Mouse (Mus musculus) adrenal gland, adult (tissue): ENCODE data around the gene Arhgap45.

ENCODE experiments used
- DNase-seq, 2 experiments: peaks; one replicate each; pipeline ENCODE4 v3.0.0; 2022 to 2023; ENCODE audit warnings: low spot score in 1 of 2; ENCODE audit not compliant: inconsistent age in 2 of 2

Gene Arhgap45

DNA sequence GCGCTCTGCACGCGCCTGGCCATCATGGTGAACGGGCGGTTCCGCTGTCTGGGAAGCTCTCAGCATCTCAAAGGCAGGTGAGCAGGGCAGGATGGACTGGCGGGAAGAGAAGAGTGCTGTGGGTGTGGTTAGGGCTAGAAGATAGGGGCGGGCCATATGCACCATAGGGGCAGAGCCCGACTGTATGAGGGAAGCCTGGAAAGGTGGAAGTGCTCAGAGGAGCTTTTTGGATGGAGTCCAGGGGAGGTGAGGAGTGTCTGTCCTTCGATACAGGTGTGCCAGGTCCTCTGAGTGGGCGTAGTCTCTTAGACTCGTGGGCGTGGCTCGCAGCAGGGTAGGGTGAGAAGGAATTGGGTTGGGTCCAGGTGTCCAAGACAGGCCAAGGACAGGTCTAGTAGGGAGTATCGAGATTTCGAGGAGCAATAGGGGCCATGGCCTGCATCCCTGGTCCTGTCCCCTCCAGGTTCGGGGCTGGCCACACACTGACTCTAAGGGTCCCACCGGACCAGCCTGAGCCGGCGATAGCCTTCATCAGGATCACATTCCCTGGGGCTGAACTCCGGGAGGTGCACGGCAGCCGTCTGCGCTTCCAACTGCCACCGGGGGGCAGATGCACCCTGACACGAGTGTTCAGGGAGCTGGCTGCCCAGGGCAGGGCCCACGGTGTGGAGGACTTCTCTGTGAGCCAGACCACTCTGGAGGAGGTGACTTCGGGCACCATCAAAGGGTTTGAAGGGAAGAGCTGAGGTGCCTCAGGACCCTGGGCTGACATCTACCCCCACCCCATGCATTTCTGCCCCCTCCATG is 1.8 kb upstream of the Arhgap45 start:
- no peak for DNase-seq

DNA sequence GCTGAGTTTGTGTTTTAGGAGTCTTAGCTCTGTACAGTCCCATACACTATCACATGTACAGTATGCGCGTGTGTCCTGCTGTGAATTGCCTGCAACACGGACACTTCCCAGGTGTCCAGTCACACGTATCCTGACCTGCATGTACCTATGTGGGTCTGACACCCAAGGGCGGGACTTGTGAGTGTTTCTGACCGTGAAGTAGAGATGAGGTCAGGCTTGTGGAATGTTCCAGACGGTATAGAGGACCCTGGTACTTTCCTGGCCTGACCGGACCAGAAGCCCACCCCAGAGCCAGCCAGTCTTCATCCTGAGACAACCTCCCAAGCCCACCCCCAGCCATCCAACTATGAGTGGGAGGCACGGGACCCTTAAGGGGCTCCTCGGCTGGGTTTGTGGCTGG is 870 bp upstream of the Arhgap45 start:
- DNase-seq: no peak

DNA sequence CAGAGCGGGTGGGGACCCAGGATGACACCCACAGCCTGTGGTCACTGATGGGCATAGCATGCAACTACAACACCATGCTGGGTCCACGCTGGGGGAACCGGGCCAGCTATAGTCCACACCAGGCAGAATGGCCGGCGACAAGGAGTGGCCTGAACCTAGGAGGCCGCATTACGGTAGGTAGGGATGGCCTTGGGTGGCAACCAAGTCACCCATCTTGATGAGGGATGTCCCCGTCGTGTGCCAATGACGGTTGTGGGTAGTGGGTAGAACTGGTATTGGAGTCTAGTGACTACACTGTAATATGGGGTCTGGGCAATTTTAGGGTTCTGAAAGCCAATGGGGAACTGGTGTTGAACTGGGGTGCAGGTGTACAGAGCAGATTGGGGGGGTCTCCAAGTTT is 478 bp downstream of the Arhgap45 start:
- DNase-seq: no peak

DNA sequence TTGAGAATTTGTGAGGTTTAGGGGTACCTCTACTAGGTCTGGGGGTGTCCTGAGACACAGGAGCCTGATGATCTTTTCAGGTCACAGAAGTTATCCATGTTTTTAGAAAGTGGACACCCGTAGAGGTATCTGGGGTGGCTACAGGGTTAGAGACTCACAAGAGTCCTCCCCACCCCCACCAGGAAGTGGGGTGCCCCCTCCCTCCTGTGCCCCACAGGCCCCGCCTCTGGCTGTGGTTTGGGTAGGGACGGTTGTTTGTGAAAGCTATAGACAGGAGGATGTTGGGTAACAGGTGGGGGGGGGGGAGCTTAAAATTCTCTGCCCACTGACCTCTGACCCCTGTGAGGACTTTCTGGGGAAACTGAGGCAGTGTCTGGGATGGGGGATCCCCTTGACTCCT is 908 bp downstream of the Arhgap45 start:
- DNase-seq: no peak

DNA sequence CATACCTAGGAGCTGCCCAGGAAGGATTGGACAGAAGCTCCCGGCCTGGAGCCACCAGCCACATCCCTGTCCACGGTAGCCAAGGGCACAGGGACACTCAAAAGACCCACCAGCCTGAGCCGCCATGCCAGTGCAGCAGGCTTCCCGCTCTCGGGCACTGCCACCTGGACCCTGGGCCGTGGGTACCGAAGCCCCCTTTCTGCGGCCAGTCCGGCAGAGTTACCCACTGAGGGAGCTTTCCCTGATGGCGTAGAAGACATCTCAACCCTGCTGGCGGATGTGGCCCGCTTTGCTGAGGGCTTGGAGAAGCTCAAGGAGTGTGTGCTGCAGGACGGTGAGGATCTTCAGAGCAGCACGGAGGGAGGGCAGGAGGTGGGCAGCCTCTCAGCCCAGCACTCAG is 1.3 kb downstream of the Arhgap45 start:
- no peak for DNase-seq

DNA sequence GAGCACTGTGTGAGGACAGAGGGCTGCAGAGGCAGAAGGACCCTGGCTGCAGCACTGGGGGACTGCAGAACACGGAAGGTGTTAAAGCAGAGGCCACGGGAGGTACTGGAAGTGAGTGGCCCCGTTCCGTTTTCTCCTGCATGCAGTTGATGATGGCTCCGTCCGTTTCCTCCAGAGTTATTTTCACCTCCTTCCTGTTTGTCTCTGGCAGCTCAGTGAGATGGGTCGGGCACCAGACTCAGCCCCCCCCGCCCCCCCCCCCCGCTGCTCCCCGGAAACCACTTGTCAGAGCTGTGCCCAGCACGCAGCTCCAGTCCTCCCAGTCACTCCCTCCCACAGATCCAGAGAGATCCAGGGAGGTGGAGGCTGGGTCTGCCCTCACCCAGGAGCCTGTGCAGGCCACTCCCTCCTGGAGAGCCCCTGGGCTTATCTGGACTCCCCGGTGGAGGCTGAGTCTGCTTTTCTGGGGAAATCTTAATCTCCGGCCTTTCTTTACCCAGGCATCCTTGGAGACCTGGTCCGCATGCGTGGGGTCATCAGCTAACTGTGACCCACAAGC is 2.4 kb downstream of the Arhgap45 start:
- DNase-seq: no peak

DNA sequence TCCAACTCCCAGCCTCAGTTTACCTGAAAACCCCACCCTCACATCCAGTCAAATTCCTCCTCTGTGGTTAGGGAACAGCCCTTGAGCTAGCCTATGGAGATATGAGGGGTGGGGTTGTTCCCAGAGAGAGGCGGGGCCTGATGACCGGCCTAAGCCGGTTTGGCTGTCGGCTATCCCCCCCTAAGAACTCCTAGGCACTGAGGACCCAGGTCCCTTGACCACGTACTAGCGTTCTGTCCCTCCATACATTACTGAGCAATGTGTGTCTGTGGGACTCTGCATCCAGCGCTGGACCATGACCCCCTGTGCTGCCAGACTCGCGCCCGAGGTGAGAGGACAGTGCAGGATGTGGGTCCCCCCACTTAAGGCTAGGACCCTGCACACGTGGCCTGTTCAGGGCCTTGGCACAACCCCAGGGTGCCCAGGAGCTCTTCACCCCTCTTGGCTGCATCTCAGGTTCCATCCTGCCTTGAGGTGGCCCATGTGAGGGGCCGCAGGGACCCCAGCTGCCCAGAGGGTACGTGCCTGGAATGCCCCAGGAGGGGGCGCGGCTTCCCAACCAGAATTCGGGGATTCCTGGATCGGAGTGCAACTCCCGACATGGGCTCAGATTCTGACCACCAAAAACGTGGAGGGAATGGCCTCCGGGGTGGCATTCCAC is 3.1 kb downstream of the Arhgap45 start:
- no peak for DNase-seq

DNA sequence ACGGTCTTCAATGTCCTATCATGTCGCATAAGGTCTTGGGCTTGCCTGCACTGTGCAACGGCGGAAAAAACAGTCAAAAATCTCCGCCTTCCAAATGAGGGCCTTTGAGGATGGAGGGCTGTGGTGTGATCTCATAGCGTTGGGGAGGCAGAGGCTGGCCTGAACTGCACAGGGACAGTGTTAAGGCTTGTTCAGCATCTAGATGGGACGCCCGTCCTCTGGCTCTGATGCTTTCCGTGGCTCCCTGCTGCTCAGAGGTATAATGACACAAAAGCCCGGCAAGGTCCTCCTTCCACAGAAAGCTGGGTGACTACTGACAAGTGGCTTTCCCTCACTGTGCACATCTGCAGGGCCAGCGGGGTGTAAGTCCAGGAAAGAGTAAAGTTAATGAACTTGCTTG is 3.7 kb downstream of the Arhgap45 start:
- no peak for DNase-seq

DNA sequence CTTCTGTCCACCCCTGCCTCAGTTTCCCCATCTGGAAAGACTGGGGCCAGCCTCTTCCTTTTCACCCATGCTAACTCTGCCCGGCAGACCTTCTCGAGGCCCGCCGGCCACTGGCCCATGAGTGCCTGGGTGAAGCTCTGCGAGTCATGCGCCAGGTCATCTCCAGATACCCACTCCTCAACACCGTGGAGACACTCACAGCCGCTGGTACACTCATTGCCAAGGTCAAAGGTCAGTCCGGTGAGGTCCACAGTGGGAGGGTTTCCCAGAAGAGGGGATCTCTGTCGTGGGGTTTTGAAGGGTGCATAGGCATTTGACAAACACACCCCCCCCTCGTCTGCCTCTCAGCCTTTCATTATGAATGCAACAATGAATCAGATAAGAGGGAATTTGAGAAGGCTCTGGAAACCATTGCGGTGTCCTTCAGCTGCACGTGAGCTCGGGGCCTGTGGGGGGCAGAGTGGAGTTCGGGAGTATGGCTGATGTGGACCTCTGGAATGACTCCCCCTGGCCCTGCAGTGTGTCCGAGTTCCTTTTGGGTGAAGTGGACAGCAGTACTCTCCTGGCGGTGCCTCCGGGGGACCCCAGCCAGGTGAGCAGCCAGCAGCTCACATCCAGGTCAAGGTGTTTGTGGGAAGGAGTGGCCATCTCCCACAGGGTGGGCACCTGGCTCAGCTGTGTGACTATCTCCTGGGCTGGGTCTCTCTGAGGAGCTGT is 4.3 kb downstream of the Arhgap45 start:
- DNase-seq: no peak

DNA sequence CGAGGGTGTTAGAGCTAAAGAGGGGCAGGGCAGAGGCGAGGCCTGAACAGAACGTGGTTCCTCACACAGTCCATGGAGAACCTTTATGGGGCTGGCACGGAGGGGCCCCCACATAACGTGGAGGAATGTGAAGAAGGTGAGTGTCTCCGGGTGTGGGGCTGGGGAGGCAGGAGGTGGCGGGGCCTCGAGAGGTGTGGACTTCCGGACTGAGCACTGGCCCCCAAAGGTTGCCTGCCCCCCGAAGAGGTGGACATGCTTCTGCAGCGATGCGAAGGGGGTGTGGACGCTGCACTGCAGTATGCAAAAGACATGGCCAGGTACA is 4.8 kb downstream of the Arhgap45 start:
- no peak for DNase-seq

DNA sequence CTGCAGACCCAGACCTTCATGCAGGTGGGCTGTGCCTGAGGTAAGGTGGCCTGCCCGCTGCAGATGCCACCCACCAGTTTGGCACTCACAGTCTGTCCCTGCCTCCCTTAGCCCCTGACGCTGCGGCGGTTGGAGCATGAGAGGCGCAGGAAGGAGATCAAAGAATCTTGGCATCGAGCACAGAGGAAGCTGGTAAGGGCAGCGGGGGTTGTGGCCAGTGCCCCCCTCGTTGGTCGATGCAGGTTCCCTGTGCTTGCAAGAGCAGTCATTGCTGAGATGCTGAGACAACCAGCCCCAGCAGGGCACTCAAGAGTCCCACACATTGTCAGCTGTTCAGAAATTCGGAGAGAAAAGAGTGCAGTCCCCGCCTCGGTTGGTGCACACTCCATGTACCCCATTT is 5.7 kb downstream of the Arhgap45 start:
- DNase-seq: no peak

DNA sequence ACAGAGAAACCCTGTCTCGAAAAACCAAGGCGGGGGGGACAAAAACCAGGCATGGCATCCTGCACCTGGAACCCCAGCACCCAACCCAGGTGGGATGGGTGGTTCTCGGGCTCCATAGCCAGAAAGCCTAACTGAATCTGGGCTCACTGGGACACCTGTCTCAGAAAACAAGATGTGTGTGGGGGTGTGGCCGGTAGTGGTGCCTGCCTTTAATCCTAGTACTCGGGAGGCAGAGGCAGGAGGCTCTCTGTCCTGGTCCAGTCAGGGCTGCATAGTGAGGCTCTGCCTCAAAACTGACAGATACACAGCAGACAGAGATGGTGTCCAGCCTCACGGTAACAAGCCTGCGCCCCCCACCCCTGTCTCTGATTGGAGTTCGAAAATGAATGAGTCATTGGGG is 6.4 kb downstream of the Arhgap45 start:
- DNase-seq: no peak

DNA sequence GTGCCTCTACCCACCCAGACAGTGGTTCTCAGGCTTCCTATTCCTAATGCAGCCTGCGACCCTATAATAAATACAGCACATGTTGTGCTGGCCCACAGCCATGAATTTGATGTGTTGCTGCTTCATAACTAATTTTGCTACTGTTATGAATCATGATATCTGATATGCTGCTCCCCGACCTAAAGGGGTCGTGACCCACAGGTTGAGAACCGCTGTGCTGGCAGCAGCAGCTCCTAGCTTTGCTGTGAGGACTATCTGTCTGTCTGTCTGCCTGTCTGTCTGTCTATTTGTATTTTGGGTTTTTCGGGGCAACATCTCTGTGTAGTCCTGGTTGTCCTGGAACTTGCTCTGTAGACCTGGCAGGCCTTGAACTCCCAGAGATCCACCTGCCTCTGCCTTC is 7.3 kb downstream of the Arhgap45 start:
- DNase-seq: no peak

DNA sequence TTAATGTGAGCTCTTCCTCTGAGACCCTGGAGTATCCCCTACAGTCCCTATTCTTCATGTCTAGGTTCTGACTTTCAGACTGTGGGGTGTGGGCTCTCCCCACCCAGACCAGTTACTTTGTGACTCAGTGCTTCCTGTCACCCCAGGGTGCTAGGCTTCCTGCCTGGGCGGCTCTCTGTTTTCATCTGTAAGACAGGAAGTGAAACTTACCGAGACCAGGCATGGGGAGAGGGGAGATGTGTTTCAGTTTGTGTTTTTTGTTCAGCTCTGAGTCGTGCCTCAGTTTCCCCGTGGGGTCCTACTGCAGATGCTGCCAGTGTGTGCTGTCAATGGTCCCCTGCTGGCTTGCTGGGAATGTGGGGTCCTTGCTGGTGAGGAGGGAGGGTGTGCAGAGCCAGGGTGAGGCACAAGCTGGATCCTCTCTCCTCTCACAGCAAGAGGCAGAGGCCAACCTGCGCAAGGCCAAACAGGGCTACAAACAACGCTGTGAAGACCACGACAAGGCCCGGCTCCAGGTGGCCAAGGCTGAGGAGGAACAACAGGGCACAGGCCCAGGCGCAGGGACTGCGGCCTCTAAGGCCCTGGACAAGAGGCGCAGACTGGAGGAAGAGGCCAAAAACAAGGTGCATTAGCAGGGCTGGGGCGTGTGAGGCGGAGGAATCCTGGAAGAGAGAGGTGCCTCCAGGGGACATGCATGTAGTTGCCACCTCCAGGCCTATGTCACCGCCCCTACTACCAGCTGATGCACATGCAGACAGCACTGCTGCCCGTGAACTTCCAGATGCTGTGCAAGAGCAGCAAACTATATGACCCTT is 8.0 kb downstream of the Arhgap45 start:
- DNase-seq: no peak

DNA sequence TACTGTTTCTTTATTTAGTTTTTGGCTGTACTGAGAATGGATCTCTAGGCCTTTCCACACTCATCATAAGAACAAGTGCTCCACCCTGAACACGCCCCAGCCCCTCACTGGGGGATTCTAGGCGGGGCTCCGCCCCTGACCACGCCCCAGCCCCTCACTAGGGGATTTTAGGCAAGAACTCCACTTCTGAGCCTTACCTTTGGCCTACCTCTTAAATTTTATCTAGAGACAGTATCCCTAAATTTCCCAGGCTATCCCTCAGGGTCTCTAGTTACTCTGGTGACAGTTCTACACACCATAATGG is 8.5 kb downstream of the Arhgap45 start:
- no peak for DNase-seq

DNA sequence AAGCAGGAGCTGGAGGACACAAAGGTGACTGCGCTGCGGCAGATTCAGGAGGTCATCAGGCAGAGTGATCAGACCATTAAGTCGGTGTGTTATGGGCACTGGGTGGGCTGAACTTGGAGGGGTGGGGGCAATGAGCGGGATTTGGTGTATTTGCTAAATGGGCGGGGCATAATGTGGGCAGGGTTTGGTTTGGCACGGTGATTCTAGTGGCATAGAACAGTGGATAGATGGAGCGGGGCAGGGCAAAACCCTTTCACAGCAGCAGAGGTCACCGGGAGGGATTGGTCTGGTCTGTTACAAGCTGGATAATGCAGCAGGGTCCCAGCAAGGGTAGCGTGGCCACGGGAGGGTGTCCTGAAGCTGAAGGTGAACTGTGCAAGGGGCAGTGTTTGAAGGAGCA is 9.0 kb downstream of the Arhgap45 start:
- DNase-seq: no peak

DNA sequence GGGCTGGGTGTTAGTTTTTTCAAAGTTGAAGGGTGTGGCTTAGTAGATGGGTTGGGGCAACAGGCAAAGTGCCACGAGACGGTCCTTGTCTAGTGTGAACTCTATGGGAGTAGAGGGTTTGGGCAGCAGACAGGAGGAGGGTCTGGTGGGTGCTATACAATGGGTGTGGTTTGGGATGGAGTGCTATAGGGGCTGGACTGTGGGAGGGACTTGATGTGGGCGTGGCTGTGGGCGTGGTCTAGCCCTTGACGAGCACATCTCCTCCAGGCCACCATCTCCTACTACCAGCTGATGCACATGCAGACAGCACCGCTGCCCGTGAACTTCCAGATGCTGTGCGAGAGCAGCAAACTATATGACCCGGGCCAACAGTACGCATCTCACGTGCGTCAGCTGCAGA is 9.4 kb downstream of the Arhgap45 start:
- no peak for DNase-seq

DNA sequence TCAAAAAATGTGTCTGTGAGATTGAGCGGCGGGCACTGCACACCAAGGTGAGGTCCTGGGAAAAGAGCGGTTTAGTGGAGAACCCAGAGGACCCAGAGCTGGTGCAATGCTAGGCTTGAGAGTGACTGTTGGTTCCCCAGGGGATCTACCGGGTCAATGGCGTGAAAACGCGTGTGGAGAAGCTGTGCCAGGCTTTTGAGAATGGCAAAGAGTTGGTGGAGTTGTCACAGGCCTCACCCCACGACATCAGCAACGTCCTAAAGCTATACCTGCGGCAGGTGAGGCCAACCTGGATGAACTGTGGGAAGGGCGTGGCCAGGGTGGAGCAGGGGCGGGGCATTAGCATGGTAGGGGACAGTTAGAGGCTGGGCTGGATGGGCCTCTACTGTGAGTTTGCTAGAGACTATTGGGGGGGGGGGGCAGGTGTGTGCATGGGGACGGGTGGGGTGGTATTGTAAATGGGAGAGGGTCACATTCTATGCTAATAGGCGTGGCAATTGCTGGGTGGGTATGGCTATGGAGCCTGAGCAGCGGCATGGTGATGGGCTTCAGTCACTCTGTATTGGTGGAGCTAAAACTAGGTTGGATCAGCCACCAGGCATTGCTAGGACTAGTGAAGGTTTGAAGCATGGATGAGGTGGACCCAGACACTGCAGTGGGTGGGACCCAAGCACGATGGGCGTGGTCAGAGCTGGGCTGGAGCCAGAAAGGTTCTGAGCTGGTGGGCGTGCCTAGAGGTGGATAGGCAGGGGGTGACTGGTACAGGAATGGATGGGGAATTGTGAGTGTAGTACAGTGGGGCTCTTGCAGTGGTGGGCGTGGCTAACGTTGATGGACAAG is 11.4 kb downstream of the Arhgap45 start:
- no peak for DNase-seq

DNA sequence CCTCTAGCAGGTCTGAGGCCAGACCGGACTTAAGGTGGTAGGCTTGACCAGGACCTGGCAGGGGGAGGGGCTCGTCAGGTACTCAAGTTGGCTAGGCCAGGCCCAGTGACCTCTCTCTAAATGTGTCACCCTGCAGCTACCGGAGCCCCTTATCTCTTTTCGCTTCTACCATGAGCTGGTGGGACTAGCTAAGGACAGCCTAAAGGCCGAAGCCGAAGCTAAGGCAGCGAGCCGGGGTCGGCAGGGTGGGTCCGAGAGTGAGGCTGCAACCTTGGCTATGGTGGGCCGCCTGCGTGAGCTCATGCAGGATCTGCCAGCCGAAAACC is 12.0 kb downstream of the Arhgap45 start:
- no peak for DNase-seq

DNA sequence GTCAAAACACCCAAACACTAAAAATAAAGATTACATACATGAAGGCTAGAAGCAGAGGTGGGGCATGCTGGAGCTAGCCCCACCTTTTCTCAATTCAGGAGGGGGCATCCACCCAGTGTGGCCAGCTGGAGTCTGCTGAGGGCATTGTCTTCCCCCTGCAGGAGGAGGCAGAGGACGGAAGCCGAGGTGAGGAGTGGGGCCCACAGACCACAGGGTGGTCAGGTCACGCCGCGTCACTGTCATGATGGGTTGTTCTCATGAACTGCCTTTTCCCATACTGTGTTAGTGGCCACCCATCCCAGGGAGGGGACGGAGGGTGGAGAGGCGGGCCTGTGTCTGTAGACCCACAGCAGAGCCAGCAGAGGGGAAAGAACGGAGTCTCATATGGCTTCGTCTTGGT is 13.7 kb downstream of the Arhgap45 start:
- DNase-seq: no peak

DNA sequence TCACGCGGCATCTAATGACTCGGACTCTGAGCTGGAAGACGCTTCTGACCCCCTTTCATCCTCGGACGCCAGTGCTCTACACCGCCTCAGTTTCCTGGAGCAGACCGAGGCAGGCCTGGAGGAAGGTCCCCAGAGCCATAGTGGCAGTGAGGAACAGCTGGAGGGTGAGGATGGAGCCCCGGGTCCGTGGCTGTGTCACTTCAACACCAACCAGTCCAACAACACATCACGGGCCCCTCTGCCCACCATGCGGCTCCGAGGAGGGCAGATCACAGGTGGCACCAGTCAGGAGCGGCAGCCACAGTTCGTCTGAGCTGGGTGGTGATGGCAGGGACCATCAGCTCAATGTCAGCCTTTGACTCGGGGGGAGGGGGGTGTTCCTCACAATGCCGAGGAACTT is 14.3 kb downstream of the Arhgap45 start:
- no peak for DNase-seq
